Mouse (Mus musculus): ENCODE measurements at regions not wholly inside any gene's neighbourhood (a gene's known extent, or its start where the extent isn't known, plus 50 kb on each side); places are given as distances from the start of the nearest gene placed in this dataset.
"Not testable (repeated sequence)": the region's sequence is repeated elsewhere in the genome, so short reads cannot be mapped to it uniquely, and the experiment has no call there.

DNA sequence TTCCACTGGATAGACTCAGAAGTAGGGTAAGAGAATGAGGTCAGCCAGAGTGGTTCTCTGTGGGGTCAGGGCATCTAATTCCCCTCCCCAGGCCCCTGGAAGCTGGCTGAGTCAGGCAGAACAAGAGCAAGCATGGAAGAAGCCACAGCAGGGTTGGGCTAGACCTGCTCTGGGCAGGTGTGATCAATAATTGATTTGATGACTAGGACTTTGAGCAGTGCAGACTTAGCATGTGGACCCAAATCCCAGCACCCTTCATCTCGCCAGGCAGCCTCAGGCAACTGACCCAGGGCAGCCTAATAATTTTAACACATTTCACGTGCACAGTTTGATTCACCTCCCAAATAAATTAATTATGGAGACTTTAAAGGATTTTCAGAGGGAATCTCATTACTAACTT is 67.2 kb downstream of the Qdpr start:
- no peak for DNase-seq (ENCODE audit: low spot score in 2 of 2)

DNA sequence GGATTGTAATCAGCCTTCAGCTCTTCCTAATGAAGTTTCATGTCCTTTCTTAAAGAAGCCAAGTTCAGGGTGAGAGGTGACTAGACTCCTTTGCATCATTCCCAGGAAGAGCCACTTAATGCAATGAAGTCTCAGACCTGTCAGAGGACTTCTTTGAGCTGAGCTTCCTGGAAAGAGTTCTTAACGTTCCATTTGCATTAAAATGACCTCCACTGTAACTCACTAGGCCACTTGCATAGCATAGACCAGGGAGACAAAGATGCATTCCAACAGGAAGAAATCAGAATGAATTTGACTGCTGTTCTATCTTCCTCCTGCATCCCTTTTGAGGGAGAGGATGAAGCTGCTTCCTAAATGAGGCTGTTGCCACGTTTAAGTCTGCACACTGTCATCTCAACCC is 71.5 kb downstream of the Qdpr start:
- DNase-seq (ENCODE audit: low spot score in 2 of 2), result no peak

DNA sequence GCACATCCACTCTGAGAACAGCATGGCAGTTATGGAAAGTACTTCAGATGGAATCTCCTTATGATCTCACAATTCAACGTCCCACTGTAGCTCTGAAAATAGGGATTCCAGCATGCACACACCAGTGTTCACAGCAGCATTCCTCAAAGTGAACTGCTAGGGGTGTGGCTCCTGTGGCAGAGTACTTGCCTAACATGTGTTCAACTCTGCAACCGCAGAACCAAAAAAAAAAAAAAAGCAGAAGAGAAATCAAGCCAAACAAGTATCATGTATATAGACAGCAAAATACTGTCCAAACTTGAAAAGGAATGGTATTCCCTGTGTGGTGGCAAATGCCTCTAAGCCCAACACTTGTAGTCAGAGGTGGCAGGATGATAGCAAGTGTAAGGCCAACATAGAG is 77.0 kb downstream of the Qdpr start:
- no peak for DNase-seq (ENCODE audit: low spot score in 2 of 2)

DNA sequence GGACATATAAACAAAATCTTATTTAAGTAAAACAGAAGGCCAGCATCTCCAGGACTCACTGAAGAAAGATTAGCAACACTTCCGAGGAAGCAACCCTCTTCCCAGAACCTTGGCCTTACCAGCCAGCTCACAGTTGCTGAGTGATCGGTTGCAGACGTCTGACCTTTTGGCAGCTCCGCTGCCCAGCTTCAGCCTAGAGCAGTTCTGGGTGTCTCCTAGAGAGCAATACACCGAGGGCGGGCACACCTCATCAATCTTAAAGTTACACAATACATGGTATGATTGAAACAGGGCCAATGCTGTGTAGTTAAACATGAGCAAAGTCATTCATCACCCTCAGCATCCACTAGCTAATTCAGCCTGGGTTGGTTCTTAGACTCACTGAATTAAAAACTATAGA is 81.6 kb downstream of the Qdpr start:
- no peak for DNase-seq (ENCODE audit: low spot score in 2 of 2)

DNA sequence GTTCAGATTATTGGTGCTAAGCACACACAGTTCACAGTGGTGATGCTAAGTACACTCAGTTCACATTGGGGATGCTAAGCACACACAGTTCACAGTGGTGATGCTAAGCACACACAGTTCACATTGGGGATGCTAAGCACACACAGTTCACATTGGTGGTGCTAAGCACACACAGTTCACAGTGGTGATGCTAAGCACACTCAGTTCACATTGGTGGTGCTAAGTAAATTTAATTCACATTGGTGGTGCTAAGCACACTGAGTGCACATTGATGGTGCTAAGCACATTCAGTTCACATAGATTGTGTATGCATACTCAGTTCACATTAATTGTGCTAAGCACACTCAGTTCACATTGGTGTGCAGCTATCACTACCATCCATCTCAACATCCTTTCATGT is 89.8 kb downstream of the Qdpr start:
- no peak for DNase-seq (ENCODE audit: low spot score in 2 of 2)

DNA sequence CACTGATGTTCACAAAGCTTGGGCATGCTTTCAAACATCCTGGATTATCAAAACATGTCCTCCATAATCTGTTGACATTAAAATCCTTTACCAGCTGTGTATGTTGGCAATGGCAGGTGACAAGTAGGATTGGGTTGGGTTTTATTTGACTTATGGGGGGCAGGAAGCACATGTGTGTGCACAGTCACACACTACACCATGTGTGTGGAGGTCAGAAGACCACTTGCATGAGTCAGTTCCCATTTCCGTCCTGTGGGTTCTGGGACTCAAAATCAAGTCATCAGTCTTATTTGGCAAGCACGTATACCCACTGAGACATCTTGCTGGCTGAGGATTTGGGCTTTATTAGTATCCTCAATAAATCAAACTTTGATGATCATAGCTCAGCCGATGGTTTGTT is 109.6 kb downstream of the Qdpr start:
- no peak for DNase-seq (ENCODE audit: low spot score in 2 of 2)

DNA sequence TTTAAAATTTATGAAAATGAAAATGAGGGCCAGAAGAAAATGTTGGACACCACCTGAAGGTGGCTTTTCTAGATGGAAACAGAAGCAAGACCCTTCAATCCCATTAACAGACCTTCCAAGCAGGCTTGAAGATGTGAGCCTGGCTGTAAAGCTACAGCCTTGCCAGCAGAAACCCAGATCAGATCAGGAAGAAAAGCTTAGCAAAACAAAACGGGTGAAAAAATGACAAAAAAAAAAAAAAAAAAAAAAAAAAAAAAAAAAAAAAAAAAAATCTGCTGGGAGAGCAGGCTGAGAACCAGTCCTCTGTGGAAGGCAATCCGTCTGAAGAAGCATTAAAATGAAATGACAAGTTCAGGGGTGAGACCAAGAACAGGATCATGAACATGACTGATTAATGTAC is 113.2 kb downstream of the Qdpr start:
- no peak for DNase-seq (ENCODE audit: low spot score in 2 of 2)

DNA sequence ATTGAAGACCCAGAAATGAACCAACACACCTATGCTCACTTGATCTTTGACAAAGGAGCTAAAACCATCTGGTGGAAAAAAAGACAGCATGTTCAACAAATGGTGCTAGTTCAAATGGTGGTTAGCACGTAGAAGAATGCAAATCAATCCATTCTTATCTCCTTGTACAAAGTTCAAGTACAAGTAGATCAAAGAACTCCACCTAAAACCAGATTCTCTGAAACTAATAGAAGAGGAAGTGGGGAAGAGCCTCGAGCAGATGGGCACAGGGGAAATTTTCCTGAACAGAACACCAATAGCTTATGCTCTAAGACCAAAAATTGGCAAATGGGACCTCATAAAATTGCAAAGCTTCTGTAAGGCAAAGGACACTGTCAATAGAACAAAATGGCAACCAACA is 125.6 kb downstream of the Qdpr start:
- not testable (repeated sequence) for DNase-seq (ENCODE audit: low spot score in 2 of 2)

DNA sequence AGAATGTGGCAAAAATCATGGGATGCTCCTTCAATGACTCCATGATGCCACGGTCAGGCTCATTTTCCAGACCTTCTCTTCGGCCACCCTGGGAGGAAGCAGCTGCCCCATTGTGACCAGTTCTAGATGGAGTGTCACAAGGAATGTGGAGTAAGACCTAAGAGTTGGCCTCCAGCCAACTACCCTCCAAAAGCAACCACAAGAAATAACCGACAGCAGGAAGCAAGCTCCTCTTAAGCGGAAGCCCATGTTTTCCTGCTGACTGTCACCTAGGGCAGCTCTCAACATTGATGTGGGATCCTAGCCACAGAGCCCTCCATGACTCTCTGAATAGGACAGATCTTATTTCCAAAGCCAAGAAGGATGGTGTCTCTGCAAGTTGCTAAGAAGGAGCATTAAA is 126.5 kb downstream of the Qdpr start:
- no peak for DNase-seq (ENCODE audit: low spot score in 2 of 2)

DNA sequence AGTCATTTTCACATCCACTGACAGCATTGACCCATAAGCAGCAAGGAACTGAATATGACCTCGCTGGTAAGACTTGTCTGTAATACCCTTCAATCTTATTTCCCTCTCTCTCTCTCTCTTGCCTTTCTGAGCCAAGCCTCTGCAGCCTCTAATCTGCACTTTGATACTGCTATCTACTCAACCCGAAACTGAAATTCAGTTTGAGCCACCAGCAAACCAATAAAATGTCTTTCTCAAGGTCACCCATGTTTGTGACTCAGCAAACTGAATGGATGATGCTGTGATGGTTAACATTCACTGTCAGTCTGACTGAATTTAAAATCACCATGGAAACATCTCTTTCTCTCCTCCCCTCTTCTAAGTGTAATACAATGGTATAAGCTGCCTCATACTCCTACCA is 132.0 kb downstream of the Qdpr start:
- no peak for DNase-seq (ENCODE audit: low spot score in 2 of 2)

DNA sequence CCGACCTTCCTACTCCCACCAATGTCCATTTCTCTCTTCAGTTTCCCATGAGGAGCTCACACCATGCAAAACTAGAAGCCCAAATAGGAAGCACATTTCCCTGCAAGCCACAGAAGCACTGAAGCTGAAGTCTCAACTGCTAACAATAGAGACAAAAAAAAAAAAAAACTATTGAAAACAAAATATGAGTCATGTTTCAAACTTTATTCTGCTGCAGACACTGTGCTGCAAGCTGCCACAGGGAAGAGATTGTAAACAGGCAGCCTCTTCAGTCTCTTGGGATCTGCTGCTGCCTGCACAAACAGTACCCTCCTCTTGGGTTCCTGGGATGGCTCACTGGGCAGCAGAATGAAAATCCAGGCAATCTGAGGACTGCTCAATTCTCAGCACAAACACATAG is 148.9 kb downstream of the Qdpr start:
- no peak for DNase-seq (ENCODE audit: low spot score in 2 of 2)

DNA sequence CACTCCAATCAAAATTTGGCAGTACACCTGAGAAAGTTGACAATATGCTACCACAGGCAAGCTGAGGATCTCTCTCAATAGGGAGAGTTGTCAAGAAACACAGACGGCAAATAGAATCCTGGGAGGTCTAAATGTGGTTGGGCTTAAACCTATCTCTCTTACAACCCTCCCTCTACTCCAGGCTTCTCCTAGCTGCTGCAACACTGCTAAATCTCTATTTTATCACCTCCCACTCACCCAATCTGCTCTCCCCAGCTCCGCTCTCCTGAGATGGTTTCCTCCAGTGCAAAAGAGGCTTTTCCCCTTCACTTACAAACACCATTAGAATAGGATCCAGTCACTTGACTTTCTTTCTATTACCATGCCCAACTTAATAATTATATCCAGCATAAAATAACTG is 151.2 kb downstream of the Qdpr start:
- DNase-seq (ENCODE audit: low spot score in 2 of 2), result no peak

DNA sequence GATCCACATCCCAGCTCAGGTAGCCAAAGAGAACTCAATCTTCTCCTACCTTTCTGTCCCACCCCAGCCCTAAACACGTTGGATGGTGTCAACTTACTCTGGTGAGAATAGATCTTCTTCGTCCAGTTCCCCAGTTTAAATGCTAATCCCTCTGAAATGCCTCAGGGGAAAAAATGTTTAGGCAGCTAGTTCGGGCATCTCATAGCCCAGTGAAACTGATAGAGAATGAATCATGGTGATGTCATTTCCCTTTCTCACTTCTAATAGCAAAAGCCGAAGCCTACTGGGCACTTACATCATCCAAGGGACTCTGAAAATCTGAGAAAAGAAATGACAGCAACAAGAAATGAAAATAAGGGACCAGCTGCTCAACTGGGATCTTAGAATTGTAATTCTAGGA is 154.9 kb downstream of the Qdpr start:
- DNase-seq (ENCODE audit: low spot score in 2 of 2), result no peak

DNA sequence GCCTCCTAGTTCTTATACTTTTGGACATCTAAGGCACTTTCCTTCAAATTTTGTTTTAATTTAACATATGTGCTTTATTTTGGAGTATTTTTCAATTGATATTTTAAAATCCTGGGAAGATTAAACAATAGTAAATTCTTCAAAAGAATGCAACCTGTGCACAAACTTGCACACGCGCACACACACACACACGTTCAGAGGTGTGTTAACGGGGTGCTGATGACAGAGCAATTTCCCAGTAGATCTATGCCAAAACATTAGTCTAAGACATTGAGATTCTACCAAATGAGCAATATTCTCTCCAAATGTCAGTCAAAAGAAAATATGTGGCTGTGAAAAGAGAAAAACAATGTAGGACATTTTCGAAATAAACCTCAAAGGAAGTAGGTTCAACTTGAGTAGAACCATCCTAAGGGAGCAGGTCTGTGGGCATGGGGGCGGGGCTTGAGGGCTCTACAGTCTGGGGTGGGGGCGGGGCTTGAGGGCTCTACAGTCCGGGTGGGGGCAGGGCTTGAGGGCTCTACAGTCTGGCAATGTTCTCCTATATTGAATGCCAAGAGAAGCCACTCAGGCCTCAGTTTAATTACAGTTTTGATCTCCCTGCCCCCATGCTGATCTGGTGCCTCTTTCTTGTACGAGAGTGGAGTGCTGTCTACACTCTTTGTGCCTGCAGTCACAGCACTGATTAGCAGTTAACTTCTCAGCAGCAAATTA is 157.0 kb downstream of the Qdpr start:
- DNase-seq (ENCODE audit: low spot score in 2 of 2), result no peak

DNA sequence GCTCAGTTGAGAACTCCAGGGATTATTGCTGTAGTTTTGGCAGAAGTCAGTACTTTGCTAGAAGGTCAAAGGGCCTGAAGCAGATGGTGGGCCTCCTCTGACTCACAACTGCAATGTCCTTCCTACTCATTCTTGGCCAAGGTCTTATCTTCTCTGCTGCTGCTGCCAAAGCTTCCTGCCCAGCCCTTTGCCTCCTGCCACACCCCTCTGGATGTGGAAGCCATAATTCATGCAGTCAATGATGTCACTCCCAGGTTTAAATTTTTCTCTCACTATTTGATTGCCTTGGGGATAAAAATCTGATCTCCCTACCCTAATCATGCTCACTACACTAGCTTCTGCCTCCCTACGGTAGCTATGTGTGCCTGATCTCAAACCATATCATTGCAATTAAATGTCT is 157.7 kb downstream of the Qdpr start:
- no peak for DNase-seq (ENCODE audit: low spot score in 2 of 2)

DNA sequence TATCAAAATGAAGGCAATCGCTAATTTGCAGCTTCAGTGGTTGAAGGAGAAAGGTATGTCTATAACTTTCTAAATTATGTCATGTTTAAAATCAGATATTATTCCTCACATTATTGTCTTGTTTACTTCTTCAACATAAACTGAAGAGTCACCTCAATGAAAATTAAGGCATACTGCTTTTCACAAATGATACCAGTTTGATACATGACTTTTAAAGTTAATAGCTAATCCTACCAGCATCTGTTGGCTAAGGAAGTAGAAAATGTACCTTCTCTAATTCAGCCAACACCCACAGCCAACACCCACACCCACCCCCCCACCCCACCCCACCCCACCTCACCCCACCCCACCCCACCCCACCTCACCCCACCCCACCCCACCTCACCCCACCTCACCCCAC is 158.3 kb downstream of the Qdpr start:
- no peak for DNase-seq (ENCODE audit: low spot score in 2 of 2)

DNA sequence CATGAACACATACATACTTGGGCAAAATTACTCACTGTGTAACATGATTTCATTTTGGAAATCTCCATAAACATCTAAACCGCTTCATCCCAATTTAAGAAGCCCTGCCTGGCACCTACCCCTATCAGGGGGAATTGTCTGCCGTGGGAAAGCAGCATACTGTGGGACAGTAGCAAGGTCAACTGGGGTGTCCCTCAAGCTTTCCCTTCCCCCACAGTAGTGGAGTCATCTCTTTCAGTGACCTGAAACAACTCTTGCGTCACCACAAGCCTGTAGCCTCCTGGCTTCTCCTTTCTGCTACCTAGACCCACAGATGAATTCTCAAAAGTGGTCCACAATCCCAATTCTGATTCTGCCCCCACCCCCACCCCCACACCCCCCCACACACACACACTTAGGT is 158.8 kb downstream of the Qdpr start:
- no peak for DNase-seq (ENCODE audit: low spot score in 2 of 2)

DNA sequence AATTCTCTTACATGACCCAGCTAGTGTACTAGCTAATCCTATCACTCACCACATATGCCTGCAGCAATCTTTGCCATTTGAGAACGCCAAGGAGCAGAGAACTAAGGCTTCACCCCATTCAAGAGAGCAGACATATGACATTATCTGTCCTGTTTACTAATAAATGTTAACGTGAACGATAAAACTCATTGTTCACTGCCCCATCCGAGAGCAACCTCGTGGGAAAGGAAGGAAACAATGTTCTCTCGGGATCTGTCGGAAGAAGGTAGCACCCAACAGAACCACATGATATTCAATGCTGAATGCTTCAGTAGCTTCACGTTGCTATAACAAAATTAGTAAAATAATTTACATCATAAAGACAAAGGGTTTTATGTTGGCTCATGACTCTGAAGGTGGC is 163.6 kb downstream of the Qdpr start:
- no peak for DNase-seq (ENCODE audit: low spot score in 2 of 2)

DNA sequence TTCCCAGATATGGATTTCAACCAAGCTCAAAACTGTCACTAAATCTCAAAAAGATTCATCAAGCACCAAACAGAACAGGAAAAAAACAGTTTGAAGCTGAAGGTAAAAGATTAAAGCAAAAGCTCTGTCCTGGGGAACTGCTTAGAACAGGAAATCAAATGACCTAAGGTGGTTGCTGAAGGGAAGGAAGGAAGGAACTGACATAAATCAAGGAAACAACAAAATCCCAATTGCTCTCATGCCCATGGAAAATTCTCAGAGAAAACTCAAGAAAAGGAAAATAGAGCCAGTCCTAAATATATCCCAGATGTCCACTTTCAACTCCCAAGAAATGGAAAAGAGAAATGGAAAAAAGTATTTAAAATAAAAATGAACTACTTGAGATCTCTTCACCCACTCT is 165.4 kb downstream of the Qdpr start:
- no peak for DNase-seq (ENCODE audit: low spot score in 2 of 2)

DNA sequence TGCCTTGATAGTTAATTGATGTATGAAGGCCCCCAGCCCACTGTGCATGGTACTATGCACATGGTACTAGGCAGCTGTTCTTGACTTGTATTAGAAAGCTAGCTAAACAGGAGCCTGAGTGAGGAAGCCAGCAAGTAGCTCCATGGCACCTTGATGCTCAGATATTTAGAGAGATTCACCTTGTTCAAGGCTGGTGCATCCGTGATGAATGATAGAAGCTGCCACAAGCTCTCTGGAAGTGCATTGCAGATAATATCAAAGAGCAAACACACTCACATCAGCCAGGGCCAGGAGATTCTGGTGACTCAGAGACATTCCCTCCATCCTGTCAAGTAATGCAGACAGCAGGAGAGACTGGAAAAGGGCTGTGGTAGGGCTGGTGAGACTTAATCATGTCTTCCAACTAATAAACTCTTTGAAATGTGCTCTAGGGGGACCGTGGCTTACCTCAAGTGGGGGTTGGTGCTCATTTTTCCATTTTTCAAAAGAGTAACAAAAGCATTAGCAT is 166.1 kb downstream of the Qdpr start:
- no peak for DNase-seq (ENCODE audit: low spot score in 2 of 2)

DNA sequence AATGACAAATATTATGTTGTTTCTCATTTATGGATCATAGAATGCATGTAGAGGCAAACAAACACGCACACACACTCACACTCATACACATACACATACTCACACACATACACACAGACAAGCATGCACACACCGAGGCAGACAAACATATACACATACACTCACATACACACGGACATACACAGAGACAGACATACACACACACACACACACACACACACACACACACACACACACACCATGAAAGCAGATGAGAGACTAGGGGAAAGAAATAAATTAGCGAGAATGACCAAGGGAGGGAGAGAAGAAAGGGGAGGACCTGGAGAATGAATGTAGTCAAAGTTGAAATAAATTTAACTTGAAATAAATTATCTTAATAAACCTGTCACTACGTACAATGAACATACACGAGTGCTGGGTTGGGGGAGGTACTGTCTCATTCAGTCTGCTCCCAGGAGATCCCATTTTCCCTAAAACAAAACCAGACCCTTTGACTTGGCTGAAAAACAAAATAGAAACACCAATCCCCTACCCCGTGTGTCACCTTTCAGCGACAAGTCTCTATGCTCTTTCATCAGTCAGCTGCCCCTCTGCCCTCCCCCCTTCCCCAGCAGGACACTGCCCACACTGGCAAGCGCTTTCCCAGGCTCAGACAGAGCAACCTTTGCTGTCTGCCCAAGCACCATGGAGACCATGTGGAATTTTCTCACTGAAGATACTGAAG is 167.7 kb downstream of the Qdpr start:
- DNase-seq (ENCODE audit: low spot score in 2 of 2), result no peak

DNA sequence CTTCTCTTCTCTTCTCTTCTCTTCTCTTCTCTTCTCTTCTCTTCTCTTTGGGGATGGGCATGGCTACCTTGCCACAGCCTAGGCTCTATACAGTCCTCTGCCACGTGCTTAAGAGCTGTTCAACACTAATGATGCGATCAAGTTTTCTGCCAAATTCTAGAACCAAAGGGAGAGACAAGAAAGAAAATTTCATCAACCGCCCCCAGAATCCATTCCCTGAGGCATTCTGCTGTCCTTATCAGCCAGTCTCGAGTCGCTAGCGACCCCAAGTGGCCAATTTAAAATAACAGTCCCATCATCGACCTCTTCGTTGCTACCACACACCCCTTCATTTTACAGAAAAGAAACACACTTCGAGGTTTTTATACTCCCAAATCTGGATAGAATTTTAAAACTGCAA is 171.5 kb downstream of the Qdpr start:
- DNase-seq (ENCODE audit: low spot score in 2 of 2), result peak in 1 of 2 experiments; percentile 5

DNA sequence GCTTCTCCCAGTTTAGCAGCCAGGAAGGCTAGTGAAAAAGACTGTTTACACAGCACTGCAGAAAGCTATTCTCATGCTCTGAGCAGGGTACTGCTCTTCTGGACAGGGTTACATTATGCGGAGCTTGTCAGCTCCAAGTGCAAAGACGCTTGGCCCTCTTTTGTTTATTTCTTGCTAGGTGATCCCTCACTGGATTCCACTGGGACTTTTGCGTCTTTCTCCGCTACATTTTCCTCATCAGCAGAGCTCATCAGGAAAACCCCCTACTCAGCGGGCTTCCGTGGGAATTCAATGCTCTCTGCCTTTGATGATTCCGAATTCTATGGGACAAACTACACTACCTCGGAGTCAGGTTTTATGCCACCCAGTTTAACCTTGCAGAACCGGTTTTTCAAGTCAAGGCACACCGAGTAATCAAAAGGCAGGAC is 172.0 kb downstream of the Qdpr start:
- no peak for DNase-seq (ENCODE audit: low spot score in 2 of 2)

DNA sequence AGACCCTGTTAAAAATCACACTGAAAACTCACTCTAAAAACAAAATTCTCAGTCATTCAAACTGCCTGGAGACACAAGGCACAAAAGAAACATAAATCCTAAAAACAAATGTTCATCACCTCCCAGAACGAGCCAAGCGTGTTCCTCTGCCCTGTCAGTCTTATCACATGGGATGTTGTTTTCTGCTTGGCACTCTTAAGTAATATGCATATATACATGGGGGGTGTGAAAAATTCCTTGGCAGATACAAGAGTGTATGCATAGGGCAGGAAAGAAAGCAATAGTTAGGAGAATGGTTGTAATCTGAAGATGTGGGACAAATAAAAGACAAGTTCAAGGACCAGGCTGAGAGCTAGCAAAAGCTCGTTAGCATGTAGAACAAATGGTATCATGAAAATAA is 179.4 kb downstream of the Qdpr start:
- no peak for DNase-seq (ENCODE audit: low spot score in 2 of 2)

Data from spleen, postnatal 14 days (tissue).